Mouse (Mus musculus) heart, postnatal 0 days (tissue): ENCODE measurements at regions not wholly inside any gene's neighbourhood (a gene's known extent, or its start where the extent isn't known, plus 50 kb on each side); places are given as distances from the start of the nearest gene placed in this dataset.

Source experiments
- ATAC-seq: fragments of 200-750 bp; cut with Nextera tagmentation; 2 replicates; pipeline ENCODE4 v1.8.0; 2017; ENCODE audit warnings: low read depth, moderate number of reproducible peaks, moderate library complexity; ENCODE audit not compliant: insufficient read depth
- DNase-seq: peaks from one replicate; pipeline ENCODE4 v3.0.0-alpha.2; 2016; ENCODE audit warnings: low spot score
- H3K27ac ChIP-seq: fragments of 300-500 bp; sonication (generic); 2 replicates; pipeline ENCODE4 v1.5.1; 2014; ENCODE audit warnings: low read depth, mild to moderate bottlenecking
- H3K27me3 ChIP-seq: fragments of 300-500 bp; sonication (generic); 2 replicates; pipeline ENCODE4 v1.6.1; 2014; ENCODE audit warnings: low read length, mixed read lengths; ENCODE audit not compliant: control insufficient read depth, insufficient read depth
- H3K36me3 ChIP-seq: fragments of 300-500 bp; sonication (generic); replicated peaks from 2 replicates; pipeline ENCODE4 v1.6.1; 2014; ENCODE audit warnings: low read length, mixed read lengths; ENCODE audit not compliant: control insufficient read depth, insufficient read depth
- H3K4me1 ChIP-seq: fragments of 300-500 bp; sonication (generic); 2 replicates; pipeline ENCODE4 v1.6.1; 2014; ENCODE audit warnings: antibody characterized with exemption; ENCODE audit not compliant: control insufficient read depth, insufficient read depth
- H3K4me2 ChIP-seq: fragments of 300-500 bp; sonication (generic); 2 replicates; pipeline ENCODE4 v1.6.1; 2014; ENCODE audit warnings: low read depth, mild to moderate bottlenecking, low read length, moderate library complexity
- H3K4me3 ChIP-seq: fragments of 300-500 bp; sonication (generic); 2 replicates; pipeline ENCODE4 v1.5.1; 2014; ENCODE audit warnings: low read depth, low read length
- H3K9ac ChIP-seq: fragments of 300-500 bp; sonication (generic); replicated peaks from 2 replicates; pipeline ENCODE4 v1.6.1; 2014; ENCODE audit warnings: low read depth, low read length, mixed read lengths
- H3K9me3 ChIP-seq: fragments of 300-500 bp; sonication (generic); replicated peaks from 2 replicates; pipeline ENCODE4 v1.6.1; 2016; ENCODE audit warnings: low read length; ENCODE audit not compliant: control insufficient read depth
- CTCF ChIP-seq: IDR thresholded peaks from 2 replicates; pipeline ENCODE4 v1.5.1; 2016; ENCODE audit warnings: antibody characterized with exemption, control low read depth, low read depth
- EP300 ChIP-seq: IDR thresholded peaks from 2 replicates; pipeline ENCODE4 v1.6.1; 2016; ENCODE audit warnings: antibody characterized with exemption, low read depth
- WGBS: fragments of 180-500 bp; shearing (Covaris S2); extraction: QIAGEN DNeasy Blood & Tissue Kit; methylation state at CpG from one replicate; pipeline ENCODE4 v1.1.7; 2014; 5-methylcytosine and 5-hydroxymethylcytosine counted together

DNA sequence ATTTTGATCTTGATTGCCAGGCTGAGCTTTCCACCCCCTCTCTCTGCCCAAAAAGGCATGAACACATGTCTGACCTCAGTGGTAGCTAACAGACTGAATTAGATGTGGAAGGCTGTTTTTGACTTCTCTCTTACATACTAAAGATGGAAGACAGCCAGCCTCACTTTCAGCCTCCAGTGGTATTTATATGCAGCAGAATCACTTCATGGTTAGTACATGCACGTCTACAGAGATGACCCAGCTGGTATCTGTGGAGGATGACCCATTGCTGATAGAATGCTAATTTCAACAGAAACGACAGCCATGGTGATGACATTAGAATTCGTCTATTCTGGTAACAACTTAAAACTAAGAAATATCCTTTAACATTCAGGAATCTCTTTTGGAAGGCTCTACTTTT is 630.8 kb downstream of the Cetn3 start:
- no peaks in the 10 kb centered on the region for H3K9me3 ChIP-seq
- no peak overlapping the region for H3K4me3 ChIP-seq
- 62% methylated on average over 3 of the region's 3 CpGs for WGBS
- DNase-seq = no peak
- H3K4me1 ChIP-seq = no peaks in the 10 kb centered on the region
- H3K27me3 ChIP-seq = no peaks in the 10 kb centered on the region
- no peak overlapping the region for H3K9ac ChIP-seq
- no peaks in the 10 kb centered on the region for H3K36me3 ChIP-seq
- no peak overlapping the region for H3K4me2 ChIP-seq
- no peak overlapping the region for H3K27ac ChIP-seq
- no peak for ATAC-seq
- no peak for TF ChIP-seq CTCF
- TF ChIP-seq EP300 = no peak

GRCm38 (mm10) chr13:82420966-82421365 is 638.1 kb downstream of the Cetn3 start:
- DNase-seq (no peak), ATAC-seq (no peak)
- TF ChIP-seq EP300 (no peak), CTCF (no peak)
- Histone ChIP-seq H3K4me3 (no peak overlapping the region), H3K9me3 (no peaks in the 10 kb centered on the region), H3K4me2 (no peak overlapping the region), H3K4me1 (peaks cover 4% of the 10 kb centered on the region; the same call in 1 of the 2 replicates), H3K27me3 (no peaks in the 10 kb centered on the region), H3K9ac (no peak overlapping the region), H3K36me3 (no peaks in the 10 kb centered on the region), H3K27ac (no peak overlapping the region)

GRCm38 (mm10) chr13:82423911-82424654 is 641.2 kb downstream of the Cetn3 start:
- no peaks in the 10 kb centered on the region for H3K36me3 ChIP-seq
- DNase-seq = no peak
- H3K4me2 ChIP-seq = no peak overlapping the region
- H3K27me3 ChIP-seq = no peaks in the 10 kb centered on the region
- no peak overlapping the region for H3K27ac ChIP-seq
- peaks cover 4% of the 10 kb centered on the region; the same call in 1 of the 2 replicates for H3K4me1 ChIP-seq
- H3K9me3 ChIP-seq = no peaks in the 10 kb centered on the region
- 65% methylated on average over 5 of the region's 5 CpGs for WGBS
- no peak for ATAC-seq
- H3K9ac ChIP-seq = no peak overlapping the region
- H3K4me3 ChIP-seq = no peak overlapping the region
- TF ChIP-seq CTCF = no peak
- TF ChIP-seq EP300 = no peak

GRCm38 (mm10) chr13:82424732-82425341 is 642.0 kb downstream of the Cetn3 start:
- Histone ChIP-seq H3K27me3 (no peaks in the 10 kb centered on the region), H3K36me3 (no peaks in the 10 kb centered on the region), H3K9me3 (no peaks in the 10 kb centered on the region), H3K27ac (no peak overlapping the region), H3K4me1 (peaks cover 4% of the 10 kb centered on the region; the same call in 1 of the 2 replicates), H3K4me2 (no peak overlapping the region), H3K9ac (no peak overlapping the region), H3K4me3 (no peak overlapping the region)
- DNase-seq = no peak
- TF ChIP-seq EP300 (no peak), CTCF (no peak)
- ATAC-seq = no peak
- 61% methylated on average over 10 of the region's 10 CpGs for WGBS

- Histone ChIP-seq H3K27ac (no peak overlapping the region), H3K4me2 (no peak overlapping the region), H3K27me3 (no peaks in the 10 kb centered on the region), H3K9me3 (no peaks in the 10 kb centered on the region), H3K36me3 (no peaks in the 10 kb centered on the region), H3K9ac (no peak overlapping the region), H3K4me3 (no peak overlapping the region), H3K4me1 (no peaks in the 10 kb centered on the region)
- TF ChIP-seq EP300 (no peak), CTCF (no peak)
- WGBS = 34% methylated on average over 2 of the region's 2 CpGs
- ATAC-seq (no peak), DNase-seq (no peak)
Observed at GRCm38 (mm10) chr13:82432411-82432810, 649.5 kb downstream of the Cetn3 start.

DNA sequence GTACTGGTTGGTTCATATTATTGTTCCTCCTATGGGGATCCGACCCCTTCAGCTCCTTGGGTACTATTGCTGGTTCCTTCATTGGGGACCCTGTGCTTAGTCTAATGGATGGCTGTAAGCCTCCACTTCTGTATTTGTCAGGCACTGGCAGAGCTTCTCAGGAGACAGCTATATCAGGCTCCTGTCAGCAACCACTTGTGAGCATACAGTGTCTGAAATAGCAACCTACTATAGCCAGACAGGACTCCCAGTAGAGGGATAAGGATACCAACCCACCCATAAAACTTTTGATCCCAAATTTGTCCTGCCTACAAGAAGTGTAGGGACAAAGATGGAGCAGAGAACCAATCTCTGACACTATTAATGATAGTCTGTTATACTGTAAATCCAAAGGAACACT is 656.4 kb downstream of the Cetn3 start:
- no peak overlapping the region for H3K9ac ChIP-seq
- H3K4me1 ChIP-seq = no peaks in the 10 kb centered on the region
- no peak overlapping the region for H3K27ac ChIP-seq
- TF ChIP-seq CTCF (no peak), EP300 (no peak)
- H3K27me3 ChIP-seq = no peaks in the 10 kb centered on the region
- no peaks in the 10 kb centered on the region for H3K36me3 ChIP-seq
- no peak for ATAC-seq
- peak; percentile 17 for DNase-seq
- 55% methylated on average over 1 of the region's 1 CpGs for WGBS
- no peak overlapping the region for H3K4me2 ChIP-seq
- H3K4me3 ChIP-seq = no peak overlapping the region
- H3K9me3 ChIP-seq = no peaks in the 10 kb centered on the region
